Mouse (Mus musculus) olfactory bulb, adult 2 months (tissue): Measurements from ENCODE around the gene Zfp597. TPM values are rescaled to one million over a fixed set of nuclear protein-coding genes. Genes with fewer than 3 reads are reported as not detected.

Experiments
- H3K27ac ChIP-seq: fragments of 200-500 bp; 2 replicates; pipeline ENCODE4 v1.5.1; 2012; ENCODE audit warnings: low read depth, low read length; ENCODE audit not compliant: insufficient read depth
- H3K4me1 ChIP-seq: fragments of 200-500 bp; 2 replicates; pipeline ENCODE4 v1.6.1; 2012; ENCODE audit warnings: low read length; ENCODE audit not compliant: control insufficient read depth, insufficient read depth
- H3K4me3 ChIP-seq: fragments of 200-500 bp; 2 replicates; pipeline ENCODE4 v1.5.1; 2012; ENCODE audit warnings: mild to moderate bottlenecking, low read depth, low read length, moderate library complexity; ENCODE audit not compliant: insufficient read depth
- CTCF ChIP-seq: fragments of 200-500 bp; IDR thresholded peaks from 2 replicates; pipeline ENCODE4 v1.5.1; 2012; ENCODE audit warnings: low read depth, mild to moderate bottlenecking, low read length, moderate library complexity; ENCODE audit not compliant: insufficient read depth
- POLR2A ChIP-seq: fragments of 200-500 bp; IDR thresholded peaks from 2 replicates; pipeline ENCODE4 v1.6.1; 2012; ENCODE audit warnings: mild to moderate bottlenecking, low read depth, low read length, moderate library complexity; ENCODE audit not compliant: insufficient read depth
- WGBS: fragments of 180-500 bp; shearing (Covaris S2); methylation state at CpG from one replicate; pipeline ENCODE4 v1.1.7; 2018; 5-methylcytosine and 5-hydroxymethylcytosine counted together
- polyA plus RNA-seq: library from polyadenylated mRNA; stranded (reverse); fragments of >200 nt; gene quantifications from 2 replicates; pipeline ENCODE4 v1.2.4, GENCODE M21; 2012; ENCODE audit warnings: low replicate concordance; ENCODE audit not compliant: missing spikeins, insufficient read depth, insufficient read length

Gene Zfp597
- polyA plus RNA-seq, 1 experiment = not detected

- Histone ChIP-seq H3K4me3 (peak within 1 kb of the TSS; percentile 91), H3K4me1 (peaks cover 2% of the 10 kb centered on the region; the same call in 1 of the 2 replicates), H3K27ac (peak within 1 kb of the TSS; percentile 74)
- WGBS = under 1% methylated on average over 33 of the region's 33 CpGs
- TF ChIP-seq CTCF = 0 out of 2 replicates have a peak, but pooled peaks have one; percentile 37
- peak; percentile 68 for TF ChIP-seq POLR2A
Observed at GRCm38 (mm10) chr16:3908537-3909111, 24.3 kb upstream of the Zfp597 start, which contains the start of the genes 1700037C18Rik and Cluap1. 1700037C18Rik (minus strand) TSS chr16:3908689. Cluap1 (plus strand) TSS chr16:3908801.

DNA sequence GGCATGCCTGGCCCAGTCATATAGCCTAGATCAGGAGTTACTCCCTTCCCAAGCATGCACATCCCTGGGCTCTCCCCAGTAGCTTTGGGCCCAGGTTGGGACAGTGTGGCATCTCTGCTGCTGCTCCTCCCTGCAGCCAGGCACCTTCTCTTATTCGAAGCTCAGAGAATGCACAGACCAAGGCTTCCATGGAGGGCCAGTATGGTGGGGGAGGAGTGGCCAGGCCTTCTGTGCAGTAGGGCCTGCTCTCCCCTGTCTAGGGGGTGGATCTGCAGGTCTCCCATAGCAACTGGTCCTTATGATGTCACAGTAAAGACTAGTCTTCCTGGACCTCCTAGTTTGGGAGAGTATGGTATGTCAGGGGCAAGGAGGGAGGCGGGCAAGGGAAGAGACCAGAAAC lies 23.1 kb upstream of the Zfp597 start:
- no peak overlapping the region for H3K4me3 ChIP-seq
- peaks cover 2% of the 10 kb centered on the region; the same call in 1 of the 2 replicates for H3K4me1 ChIP-seq
- 70% methylated on average over 2 of the region's 2 CpGs for WGBS
- H3K27ac ChIP-seq = no peak overlapping the region
- TF ChIP-seq POLR2A (no peak), CTCF (no peak)

- TF ChIP-seq POLR2A = no peak
- no peak for TF ChIP-seq CTCF
- Histone ChIP-seq H3K27ac (no peak overlapping the region), H3K4me3 (no peak overlapping the region), H3K4me1 (0 out of 2 replicates have a peak, but pooled peaks cover 4% of the 10 kb centered on the region)
- WGBS = 90% methylated on average over 1 of the region's 1 CpGs
Observed at GRCm38 (mm10) chr16:3896553-3896952, 12.2 kb upstream of the Zfp597 start.

- TF ChIP-seq POLR2A = no peak
- no peak for TF ChIP-seq CTCF
- Histone ChIP-seq H3K4me3 (no peak overlapping the region), H3K27ac (no peak overlapping the region), H3K4me1 (0 out of 2 replicates have a peak, but pooled peaks cover 4% of the 10 kb centered on the region)
- WGBS = 68% methylated on average over 6 of the region's 6 CpGs
Observed at GRCm38 (mm10) chr16:3896046-3896445, 11.7 kb upstream of the Zfp597 start.

- WGBS = 77% methylated on average over 9 of the region's 9 CpGs
- Histone ChIP-seq H3K27ac (no peak overlapping the region), H3K4me3 (no peak overlapping the region), H3K4me1 (0 out of 2 replicates have a peak, but pooled peaks cover 4% of the 10 kb centered on the region)
- TF ChIP-seq POLR2A (no peak), CTCF (no peak)
Observed at GRCm38 (mm10) chr16:3895173-3895792, 10.9 kb upstream of the Zfp597 start.

- 49% methylated on average over 3 of the region's 3 CpGs for WGBS
- TF ChIP-seq POLR2A = no peak
- no peak for TF ChIP-seq CTCF
- no peak overlapping the region for H3K4me3 ChIP-seq
- 0 out of 2 replicates have a peak, but pooled peaks cover 4% of the 10 kb centered on the region for H3K4me1 ChIP-seq
- no peak overlapping the region for H3K27ac ChIP-seq
Observed at GRCm38 (mm10) chr16:3893739-3894138, 9.4 kb upstream of the Zfp597 start.

DNA sequence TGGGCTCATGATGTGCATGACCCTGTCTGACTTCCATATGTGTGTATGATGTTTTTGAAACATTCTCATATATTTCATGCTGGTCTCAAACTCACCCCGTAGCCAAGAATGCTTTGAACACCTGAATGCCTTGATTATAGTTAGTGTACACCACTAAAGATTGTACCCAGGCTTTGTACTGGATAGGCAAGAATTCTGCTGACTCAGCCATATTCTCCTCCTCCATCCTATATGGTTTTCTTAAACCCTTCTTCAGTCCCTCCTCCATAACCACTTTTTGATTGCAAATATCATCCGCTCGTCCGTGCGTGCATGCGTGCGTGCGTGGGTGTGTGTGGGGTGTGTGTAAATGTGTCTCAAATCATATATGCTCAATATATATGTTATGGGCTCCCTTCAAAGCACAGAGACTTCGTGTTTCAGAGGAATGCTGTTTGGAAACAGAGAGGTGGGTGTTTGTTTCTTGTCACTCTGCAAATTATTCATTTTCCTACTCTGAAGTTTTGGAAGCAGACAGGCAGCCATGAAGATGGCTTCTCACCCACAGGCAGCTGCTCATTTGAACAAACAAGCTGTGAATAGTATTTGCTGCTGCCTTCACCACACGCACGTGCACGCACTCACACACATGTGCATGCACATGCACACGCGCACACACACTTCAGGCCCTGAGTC lies 7.4 kb upstream of the Zfp597 start:
- TF ChIP-seq POLR2A (no peak), CTCF (no peak)
- Histone ChIP-seq H3K4me1 (peaks cover 7% of the 10 kb centered on the region; the same call in 1 of the 2 replicates), H3K4me3 (no peak overlapping the region), H3K27ac (no peak overlapping the region)
- WGBS = 90% methylated on average over 14 of the region's 14 CpGs

DNA sequence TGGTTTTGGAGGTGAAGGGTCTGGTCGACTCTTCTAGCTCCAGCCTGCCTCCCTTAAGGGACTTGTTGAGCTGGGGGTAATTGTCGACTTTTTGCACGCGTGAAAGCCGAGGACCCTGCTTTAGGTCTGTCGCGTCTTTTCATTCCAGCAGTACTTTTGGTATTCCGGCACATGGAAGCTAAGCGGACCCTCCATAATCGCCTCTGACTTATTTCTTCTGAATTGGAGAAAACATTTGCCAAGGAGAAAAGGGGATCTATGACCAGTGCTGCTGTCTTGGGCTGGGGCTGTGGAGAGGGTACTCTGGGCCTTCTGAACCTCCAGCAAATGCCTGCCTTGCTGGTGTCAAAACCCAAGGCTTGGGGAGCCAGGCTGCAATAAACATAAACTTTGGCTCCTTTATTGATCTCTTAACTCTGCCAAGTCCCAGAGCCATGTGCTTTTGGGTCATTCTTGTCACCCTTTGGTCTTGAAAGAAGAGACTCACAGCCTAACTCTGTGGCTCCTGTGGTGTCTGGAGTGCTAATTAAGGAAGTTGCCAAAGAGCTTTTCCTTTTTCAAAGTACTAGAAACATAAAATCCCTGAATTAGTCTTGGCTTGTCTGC lies 807 bp upstream of the Zfp597 start:
- H3K4me3 ChIP-seq = peak overlapping the region; percentile 83
- TF ChIP-seq CTCF (no peak), POLR2A (no peak)
- under 1% methylated on average over 10 of the region's 10 CpGs for WGBS
- H3K27ac ChIP-seq = peak overlapping the region; percentile 86
- H3K4me1 ChIP-seq = peaks cover 11% of the 10 kb centered on the region

- Histone ChIP-seq H3K4me1 (peaks cover 4% of the 10 kb centered on the region; the same call in 1 of the 2 replicates), H3K4me3 (no peak overlapping the region), H3K27ac (no peak overlapping the region)
- TF ChIP-seq CTCF = no peak
- no peak for TF ChIP-seq POLR2A
- WGBS = 93% methylated on average over 4 of the region's 4 CpGs
Observed at GRCm38 (mm10) chr16:3876346-3876745, 8.0 kb downstream of the Zfp597 start.
